In the genomic region with DNA sequence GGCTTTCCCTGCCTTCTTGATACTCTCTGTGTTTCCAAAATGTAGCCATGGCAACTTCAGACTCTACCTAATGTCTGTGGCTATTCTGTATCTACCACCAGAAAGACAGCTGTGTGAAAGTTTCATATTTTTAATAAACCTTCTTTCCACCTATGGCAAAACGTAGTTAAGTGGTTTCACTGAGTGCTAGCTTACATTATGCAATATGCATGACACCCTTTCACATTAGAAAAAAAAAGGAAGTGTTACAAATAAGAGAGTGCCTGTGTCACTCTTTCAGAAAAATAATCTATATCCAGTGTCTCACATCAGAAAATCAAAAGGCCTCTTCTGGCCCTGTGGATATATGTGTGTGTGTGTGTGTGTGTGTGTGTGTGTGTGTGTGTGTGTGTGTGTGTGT, we compare ENCODE assay signal across 25 mouse cellular contexts.
"Had no signal": no experiment of that assay in that cellular context is flagged by ENCODE, and none has a peak within 500 bp of the region (broad histone marks: within the 10 kb centered on the region; RNA-seq: fewer than 3 reads in every experiment).

No protein-coding gene starts in this region.

- H3K9ac ChIP-seq: limb, embryonic 13.5 days; liver, embryonic 12.5 days; liver, embryonic 15.5 days; lung, embryonic 15.5 days; midbrain, embryonic 12.5 days; midbrain, embryonic 15.5 days; neural tube, embryonic 12.5 days; neural tube, embryonic 15.5 days had no signal

- H3K27ac ChIP-seq: kidney, postnatal 0 days; layer of hippocampus, adult 2 months; limb, embryonic 10.5 days; limb, embryonic 13.5 days; liver, embryonic 12.5 days; liver, embryonic 15.5 days; lung, embryonic 15.5 days; macrophage; midbrain, embryonic 12.5 days; midbrain, embryonic 15.5 days; neural tube, embryonic 12.5 days; neural tube, embryonic 15.5 days; stomach, postnatal 0 days had no signal

- H3K36me3 ChIP-seq: limb, embryonic 10.5 days; limb, embryonic 13.5 days; liver, embryonic 12.5 days; liver, embryonic 15.5 days; lung, embryonic 15.5 days; midbrain, embryonic 12.5 days; midbrain, embryonic 15.5 days; neural tube, embryonic 12.5 days; neural tube, embryonic 15.5 days had no signal

- H3K27me3 ChIP-seq: limb, embryonic 13.5 days; liver, embryonic 12.5 days; liver, embryonic 15.5 days; lung, embryonic 15.5 days; midbrain, embryonic 12.5 days; midbrain, embryonic 15.5 days; neural tube, embryonic 12.5 days; neural tube, embryonic 15.5 days had no signal

- DNase-seq: kidney, adult 2 months; kidney, postnatal 25 days; layer of hippocampus, adult 9-11 months; liver; lung, adult 18-20 months; lung, postnatal 14 days; right cerebral cortex, adult 18-20 months; right cerebral cortex, postnatal 14 days; right cerebral cortex, postnatal 4 days; thymus, adult 2 months; thymus, postnatal 14 days; thymus, postnatal 4 days had no signal

- H3K9me3 ChIP-seq: limb, embryonic 10.5 days; limb, embryonic 13.5 days; liver, embryonic 12.5 days; liver, embryonic 15.5 days; lung, embryonic 15.5 days; midbrain, embryonic 12.5 days; midbrain, embryonic 15.5 days; neural tube, embryonic 12.5 days; neural tube, embryonic 15.5 days had no signal

- ATAC-seq: liver, embryonic 12.5 days; midbrain, embryonic 15.5 days had no signal

- H3K4me3 ChIP-seq: layer of hippocampus, adult 2 months; limb, embryonic 10.5 days; limb, embryonic 13.5 days; liver, embryonic 12.5 days; liver, embryonic 15.5 days; lung, embryonic 15.5 days; midbrain, embryonic 12.5 days; midbrain, embryonic 15.5 days; neural tube, embryonic 12.5 days; neural tube, embryonic 15.5 days had no signal

- H3K4me1 ChIP-seq: limb, embryonic 10.5 days; limb, embryonic 13.5 days; liver, embryonic 12.5 days; liver, embryonic 15.5 days; lung, embryonic 15.5 days; midbrain, embryonic 12.5 days; midbrain, embryonic 15.5 days; neural tube, embryonic 12.5 days; neural tube, embryonic 15.5 days had no signal
